Mouse (Mus musculus) monocyte, adult 5-6 weeks (primary cell): ENCODE data around the gene Agrp. TPM values are rescaled to one million over a fixed set of nuclear protein-coding genes. Genes with fewer than 3 reads are reported as not detected.

Experiments used
- ATAC-seq: fragments of 153-309, 156-312 bp; replicated peaks from 2 replicates; pipeline ENCODE4 v1.8.0; 2017; ENCODE audit warnings: mild to moderate bottlenecking; ENCODE audit not compliant: low TSS enrichment, insufficient number of reproducible peaks, severe bottlenecking, poor library complexity, low FRiP score
- total RNA-seq: library from RNA; stranded (forward); fragments of 200-1000, 200-491, 200-594 nt; gene quantifications from 3 replicates; pipeline ENCODE4 v1.2.3, GENCODE M21; 2017

Gene Agrp
- 3.6 to 4.9 TPM in 2 of 3 replicates, not detected in the other for total RNA-seq

DNA sequence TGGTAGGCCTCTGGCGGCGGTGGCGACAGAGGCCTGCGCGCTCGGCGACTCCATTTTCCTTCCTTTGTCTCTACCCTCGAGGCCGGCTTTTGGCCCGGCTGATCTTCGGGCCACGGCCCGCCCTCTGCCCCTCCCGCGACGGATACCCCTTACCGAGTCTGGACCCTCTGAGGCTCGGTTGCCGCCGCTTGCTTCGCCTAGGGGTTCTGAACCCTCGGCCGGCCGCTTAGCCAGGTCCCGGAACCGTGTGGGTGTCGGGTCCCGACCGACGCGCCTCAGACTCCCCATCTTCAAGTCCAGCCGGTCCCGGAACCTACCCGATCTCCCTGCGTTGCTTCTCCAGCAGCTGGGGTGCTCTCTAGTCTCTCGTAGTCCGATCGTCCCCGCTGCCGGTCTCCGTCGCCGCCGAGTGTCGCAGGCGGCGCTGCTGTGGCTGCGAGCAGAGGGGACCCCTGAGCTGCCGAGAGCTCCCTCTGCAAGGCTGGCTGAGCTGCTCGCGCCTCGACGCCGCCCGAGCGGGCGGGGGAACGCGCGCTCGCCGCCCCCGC is at the start of gene Agrp:
Gene Agrp (minus strand): TSS at position 431 of the 548 bp plus-strand sequence.
- peak; percentile 29 for ATAC-seq

DNA sequence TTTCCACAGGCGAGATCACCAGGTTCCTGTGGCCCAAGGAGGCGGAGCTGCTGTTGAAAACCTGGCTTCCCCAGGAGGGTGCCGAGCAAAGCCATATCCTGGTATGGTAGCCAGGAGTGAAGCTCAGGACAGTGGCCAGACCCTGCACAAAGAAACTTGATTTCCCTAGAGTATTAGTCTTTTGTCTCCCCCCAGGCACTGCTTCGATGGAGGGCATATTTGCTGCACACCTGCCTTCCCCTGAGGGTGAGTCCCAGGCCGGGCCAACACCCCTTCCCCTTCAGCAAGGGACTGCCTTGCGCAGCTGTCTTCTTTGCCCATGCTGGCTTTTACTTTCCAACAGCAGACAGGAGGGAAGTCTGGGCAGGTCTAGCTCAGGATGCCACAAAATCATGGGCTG is 49.4 kb upstream of the Agrp start:
- ATAC-seq = no peak

DNA sequence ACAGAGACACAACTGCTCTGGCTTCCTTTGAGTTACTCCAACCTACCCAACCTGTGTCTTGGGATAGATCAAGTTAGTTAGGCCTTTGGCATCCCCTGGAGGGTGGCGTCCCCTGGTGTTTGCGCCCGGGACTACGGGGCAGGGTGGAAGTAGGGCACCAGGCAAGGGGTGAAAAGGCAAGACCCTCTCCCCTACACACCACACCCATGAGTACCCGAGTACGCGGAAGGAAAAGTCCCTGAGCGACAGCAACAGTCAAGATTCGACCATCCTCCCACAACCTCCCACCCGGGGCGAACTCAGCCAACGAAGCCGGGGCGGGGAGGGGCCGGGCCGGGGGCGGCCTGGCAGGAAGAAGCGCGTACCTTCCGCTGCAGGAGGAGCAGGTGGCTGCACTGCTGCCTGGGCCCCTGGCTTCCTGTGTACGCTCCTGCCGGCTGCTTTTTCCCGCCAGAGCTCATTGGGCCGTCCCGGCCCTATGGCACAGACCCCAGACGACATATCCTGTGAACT is 48.7 kb upstream of the Agrp start, which contains the start of gene Carmil2:
Gene Carmil2 (plus strand): TSS at position 479 of the 513 bp plus-strand sequence.
- peak; percentile 67; the same call in 1 of the 2 replicates for ATAC-seq

DNA sequence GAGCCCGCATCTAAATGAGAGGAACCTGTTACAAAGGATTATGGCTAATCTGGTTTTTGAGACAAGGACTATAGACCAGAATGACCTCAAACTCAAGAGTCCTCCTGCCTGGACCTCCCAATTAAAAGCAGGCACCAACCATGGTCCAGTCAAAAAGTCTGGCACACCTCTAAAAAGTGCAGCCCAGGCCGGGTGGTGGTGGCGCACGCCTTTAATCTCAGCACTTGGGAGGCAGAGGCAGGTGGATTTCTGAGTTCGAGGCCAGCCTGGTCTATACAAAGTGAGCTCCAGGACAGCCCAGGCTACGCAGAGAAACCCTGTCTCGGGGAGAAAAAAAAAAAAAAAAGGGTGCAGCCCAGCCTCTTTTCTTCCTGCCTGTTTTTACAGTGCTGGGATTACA is 48.1 kb upstream of the Agrp start:
- ATAC-seq = no peak

DNA sequence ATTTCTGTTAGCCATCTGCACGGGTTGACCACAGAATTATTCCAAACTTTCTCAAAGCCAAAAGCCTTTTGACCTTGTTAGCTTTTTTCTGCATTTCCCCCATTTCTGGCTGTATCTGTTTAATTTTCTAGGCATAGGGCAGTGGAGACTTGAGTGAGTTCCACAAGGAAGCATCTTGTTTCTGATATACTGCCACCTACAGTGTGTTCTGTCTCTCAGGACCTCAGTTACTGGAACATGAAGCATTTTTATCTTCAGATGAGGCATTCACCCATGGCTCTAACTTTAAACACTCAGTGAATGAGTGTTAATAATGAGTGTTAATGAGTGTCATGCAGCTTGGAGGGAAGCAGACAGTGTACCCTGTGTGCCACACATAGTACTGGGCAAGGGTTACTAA is 40.7 kb upstream of the Agrp start:
- no peak for ATAC-seq

DNA sequence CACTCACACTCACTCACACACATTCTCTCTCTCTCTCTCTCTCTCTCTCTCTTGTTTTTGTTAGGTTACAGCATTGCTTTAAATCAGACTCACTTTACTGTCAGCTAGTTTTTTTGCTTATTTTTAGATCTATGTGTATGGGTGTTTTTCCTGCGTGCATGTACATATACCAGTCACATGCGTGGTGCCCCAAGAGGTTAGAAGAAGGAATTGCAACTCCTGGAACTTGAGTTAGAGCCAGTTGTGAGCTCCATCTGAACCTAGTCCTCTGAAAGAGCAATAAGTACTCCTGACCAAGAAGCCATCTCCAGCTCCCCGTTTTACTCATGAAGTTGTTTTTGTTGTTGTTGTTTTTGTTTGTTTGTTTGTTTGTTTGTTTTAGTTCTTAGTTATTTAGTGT is 24.0 kb upstream of the Agrp start:
- ATAC-seq = peak; percentile 63; the same call in 1 of the 2 replicates

DNA sequence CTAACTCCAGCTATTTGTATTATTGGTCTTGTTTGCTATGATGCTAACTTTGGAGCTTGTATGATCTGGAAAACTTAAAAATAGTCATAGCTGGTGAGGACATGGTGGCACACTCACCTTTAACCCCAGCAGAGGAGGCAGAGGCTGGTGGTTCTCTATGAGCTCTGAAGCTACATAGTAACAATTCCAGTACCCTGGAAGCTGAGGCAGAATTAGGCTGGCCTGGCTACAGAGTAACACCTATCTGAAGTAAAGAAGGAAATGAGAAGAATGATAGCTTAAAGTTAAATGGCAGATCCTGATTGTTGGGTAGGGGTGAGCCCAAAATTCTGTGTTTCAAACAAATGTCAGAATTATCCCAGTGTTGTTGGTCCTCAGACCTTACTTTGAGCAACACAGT is 20.4 kb upstream of the Agrp start:
- ATAC-seq = no peak

DNA sequence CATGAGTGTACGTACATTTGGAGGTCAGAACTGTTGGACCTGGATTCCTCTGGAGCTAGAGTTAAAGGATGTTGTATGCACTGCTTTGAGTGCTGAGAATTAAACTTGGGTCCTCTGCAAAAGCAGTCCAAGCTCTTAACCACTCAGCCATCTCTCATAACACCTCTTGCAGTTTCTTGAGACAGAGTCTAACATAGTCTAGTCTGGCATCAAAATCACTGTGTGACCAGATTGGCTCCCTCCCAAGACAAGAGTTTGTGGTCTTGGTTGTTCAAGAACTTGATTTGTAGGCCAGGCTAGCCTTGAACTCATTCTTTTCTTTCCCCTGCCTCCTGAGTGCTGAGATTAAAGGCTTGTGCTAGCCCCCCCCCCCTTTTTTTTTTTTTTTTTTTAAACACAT is 11.7 kb upstream of the Agrp start:
- ATAC-seq = no peak

DNA sequence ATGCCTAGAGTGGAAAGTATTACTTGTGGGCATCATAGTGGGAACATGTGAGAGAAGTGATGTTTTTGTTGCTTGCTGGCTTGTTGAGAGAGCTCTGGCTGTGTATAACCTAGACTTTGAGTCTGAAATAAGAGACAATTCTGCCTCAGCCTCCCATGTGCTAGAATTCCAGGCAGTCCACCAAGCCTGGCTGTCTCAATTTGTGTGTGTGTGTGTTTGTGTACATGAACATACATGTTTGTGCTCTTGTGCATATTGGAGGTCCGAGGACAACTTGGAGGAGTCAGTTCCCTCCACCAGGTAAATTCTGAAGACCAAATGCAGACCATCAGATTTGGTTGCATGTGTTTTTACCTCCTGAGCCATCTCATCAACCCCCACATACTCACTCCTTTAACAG is 8.0 kb upstream of the Agrp start:
- no peak for ATAC-seq

DNA sequence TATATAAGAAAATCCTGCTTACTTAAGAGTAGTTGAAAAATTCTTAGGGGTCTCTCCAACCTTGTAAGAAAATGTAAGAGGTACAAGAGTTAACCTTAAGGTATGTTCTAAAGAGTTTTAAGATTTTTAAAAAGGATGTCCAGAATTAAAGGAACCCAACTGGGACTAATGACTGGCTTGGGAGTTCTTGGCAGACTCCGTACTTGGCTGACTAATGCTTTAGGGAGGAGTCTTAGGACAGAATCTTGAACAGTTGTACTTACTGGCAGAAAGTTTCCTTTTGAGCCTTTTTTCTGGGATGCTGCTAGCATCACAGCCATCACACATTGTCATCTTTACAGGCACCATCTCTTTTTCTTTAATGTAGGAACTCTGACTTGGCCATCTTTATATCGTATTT is 3.3 kb upstream of the Agrp start:
- no peak for ATAC-seq

DNA sequence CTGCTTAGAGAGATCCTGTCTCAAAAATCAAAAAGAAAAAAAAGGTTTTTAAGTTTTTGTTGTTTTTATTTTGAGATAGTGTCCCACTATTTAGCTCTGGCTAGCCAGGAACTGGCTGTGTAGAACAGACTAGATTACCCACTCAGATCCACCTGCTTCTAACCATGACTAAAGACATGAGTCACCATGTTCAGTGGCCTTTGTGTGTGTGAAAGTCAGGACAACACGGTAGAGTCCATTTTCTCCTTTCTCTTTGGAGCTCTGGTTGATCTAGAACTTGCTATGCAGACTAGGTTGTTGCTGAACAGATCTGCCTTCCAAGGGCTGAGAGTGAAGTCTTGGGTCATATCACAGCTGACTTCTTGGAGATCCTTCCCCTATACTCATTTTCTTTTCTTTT is 2.6 kb upstream of the Agrp start:
- ATAC-seq = no peak

DNA sequence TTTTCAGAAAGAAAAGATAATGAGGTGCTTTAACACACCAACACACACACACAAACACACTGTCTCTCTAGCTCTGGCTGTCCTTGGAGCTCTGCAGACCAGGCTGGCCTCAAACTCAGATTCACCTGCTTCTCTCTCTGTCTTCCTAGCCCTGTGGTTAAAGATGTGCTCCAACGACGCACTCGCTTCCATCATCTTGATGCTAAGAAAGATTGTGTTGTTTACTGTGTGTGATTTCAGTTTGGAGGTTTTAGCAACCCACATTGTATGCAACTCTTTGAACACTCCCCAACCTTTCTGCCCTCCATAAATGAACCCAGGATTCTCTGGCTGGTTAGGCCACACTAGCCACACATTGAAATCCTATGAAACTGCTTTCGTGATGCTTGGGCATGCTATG is 1.3 kb upstream of the Agrp start:
- no peak for ATAC-seq

DNA sequence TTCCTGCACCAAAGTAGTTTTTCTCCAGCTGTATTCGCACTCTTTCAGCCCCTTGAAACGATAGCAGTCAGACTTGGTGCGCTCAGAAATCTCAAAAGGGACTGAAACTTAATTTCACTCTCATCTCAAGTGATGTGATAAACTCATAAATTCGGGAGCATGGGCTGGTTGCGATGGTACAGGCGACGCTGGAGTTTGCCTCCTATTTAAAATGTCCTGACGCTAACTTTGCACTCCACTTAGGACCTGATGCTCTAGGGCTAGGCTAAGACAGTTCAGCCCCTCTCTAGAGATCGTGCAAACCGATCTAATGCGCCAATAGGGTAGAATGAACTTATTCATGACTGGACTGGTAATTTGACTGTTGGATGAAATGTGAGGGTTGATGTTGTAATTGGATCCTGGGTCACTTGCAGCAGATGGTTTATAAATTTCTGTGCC is 428 bp upstream of the Agrp start:
- peak; percentile 14; the same call in 1 of the 2 replicates for ATAC-seq

DNA sequence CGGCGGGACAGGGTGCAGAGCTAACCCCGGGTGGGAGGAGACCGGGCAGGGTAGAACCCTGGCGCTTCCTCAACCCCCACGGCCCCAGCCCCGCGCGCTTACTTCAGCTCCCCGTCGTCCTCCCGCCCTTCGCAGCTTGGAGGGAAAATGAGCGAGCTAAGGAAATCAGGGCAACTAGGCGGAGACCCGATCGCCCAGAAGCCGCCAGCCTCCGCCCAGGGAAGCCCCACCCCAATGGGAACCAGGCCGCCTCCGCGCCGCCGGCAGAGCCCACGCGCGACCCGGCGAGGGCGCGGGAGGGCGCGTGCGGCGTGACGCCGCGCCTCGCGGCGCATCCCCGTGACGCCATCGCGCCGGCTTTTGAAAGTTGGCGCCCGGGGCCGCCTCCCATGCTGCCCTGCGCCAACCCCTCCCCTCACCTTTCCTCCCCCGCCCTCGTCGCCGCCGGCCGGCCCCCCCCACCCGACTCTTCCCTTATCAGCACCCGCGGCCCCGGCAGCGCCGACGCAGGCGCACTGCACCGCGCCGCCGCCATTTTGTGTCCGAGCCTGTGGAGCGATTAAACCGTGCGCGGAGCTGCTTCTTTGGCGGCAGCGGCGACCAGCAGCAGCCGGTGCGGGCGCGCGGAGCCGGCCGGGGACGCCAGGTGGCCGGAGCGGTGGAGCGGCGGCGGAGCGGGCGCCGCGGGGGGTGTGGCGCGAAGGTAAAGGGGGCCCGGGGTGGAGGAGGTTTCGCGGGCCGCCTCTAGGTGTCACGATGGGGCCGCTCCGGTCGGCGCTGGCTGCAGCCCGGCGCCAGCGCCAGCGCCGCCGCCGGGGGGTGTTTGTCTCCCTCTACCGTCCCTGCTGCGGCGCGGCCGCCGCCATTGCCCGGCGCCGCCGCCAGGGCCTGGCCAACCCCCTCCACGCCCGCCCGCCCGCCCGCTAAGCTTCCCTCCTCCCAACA is 903 bp downstream of the Agrp start, which contains the start of gene Ctcf:
Gene Ctcf (plus strand): TSS at position 551 of the 945 bp plus-strand sequence.
- ATAC-seq = peak; percentile 77

DNA sequence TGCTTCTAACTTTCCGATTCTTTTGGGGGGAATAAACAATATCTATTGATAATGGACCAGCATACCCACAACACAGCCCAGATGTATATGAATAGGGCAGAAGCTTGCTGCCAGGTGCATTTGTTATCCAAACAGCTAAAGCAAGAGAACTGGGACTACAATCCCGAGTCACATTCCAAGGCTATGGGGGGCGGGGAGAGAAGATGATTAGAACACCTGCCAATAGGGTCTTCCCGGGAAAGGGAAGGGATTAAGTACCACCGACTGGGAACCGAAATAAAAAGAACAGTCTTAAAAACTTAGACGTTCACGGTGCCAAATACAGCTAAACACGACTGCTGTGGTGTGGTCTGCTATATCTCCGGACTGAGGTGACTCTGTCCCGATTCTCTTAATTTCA is 1.7 kb downstream of the Agrp start:
- no peak for ATAC-seq

DNA sequence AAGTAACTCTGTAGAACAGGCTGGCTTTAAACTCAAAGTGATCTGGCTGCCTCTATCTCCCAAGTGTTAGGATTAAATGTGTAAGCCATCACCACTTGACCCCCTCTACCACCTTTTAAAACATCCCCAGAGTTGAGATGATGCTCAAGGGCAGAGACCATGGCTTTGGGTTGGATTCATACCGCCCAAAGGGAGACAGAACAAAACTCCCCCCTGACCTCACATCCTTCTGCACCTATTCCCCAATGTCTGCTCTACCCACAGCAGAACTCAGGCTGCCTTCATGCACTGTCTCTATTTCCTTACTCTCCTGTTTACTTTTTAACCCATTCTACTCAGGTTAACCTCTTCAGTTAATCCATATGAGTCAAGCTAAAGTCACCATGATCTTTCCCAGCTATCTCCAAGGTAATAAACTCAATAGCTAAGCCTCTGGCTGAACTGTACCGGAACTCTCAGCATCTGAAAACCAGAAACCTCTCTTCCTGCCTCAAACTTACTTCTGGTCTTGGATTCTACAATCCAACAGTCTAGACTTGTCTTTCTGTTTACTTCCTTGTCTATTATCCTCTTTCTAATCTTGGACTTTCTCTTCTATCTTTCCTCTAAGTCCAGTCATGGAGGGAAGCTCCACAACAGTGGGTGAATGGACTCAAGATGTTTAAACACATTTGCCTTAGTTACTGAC is 2.3 kb downstream of the Agrp start:
- ATAC-seq = no peak

DNA sequence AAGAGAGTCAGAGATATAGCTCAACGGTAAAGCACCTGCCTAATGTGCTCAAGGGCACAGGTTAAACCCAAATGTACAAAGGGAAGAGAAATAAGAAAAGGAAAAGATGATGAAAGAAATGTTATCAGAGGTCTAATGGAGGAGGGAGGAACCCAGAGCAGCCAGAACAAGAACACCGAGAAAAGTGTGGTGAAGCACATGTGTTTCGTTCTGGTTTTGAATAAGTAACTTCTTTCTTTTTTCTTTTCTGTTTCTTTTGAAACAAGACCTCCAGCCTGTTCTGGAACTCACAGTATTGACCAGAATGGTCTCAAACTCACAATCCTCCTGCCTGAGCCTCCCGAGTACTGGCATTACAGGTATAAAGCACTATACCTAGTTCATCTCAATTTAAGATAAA is 7.9 kb downstream of the Agrp start:
- no peak for ATAC-seq

DNA sequence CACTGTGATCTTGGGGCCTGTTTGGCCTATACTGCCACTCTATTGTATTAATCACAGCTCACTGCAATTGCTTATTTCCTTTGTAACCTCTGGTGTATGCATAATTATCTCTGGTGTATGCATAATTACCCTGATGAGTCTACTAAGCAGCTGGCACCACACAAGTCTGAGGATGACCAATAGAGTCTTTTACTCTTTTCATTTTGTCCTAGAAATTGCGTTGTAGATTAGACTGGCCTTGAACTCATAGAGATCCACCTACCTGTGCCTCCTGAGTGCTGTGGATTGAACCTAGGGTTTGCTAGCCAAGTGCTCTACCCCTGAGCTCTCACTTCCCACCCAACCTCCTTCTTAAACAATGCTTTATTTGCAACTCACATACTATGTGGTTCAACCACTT is 11.1 kb downstream of the Agrp start:
- ATAC-seq = no peak

DNA sequence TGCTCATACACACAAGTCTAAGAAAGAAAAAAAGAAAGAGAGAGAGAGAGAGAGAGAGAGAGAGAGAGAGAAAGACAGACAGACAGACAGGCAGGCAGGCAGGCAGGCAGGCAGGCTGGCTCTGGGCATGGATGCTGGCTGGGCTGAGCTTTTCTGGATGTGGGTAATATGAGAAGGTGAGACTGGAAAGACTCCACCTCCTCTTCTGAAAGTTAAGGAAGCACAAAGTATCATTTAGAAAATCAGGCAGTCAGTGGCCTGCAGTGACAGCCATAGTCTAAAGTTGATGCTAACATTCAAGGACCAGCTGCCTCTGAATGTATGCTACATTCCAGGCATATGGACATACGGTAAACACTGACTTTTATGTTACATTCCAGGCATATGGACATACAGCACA is 12.4 kb downstream of the Agrp start:
- ATAC-seq = no peak
